Mouse (Mus musculus) heart, adult 9 months (tissue): ENCODE measurements around the gene Mdfi.

Experiments used
- DNase-seq, 2 experiments: peaks; one replicate each; pipeline ENCODE4 v3.0.0; 2022; ENCODE audit warnings: low spot score in 2 of 2

Gene Mdfi

DNA sequence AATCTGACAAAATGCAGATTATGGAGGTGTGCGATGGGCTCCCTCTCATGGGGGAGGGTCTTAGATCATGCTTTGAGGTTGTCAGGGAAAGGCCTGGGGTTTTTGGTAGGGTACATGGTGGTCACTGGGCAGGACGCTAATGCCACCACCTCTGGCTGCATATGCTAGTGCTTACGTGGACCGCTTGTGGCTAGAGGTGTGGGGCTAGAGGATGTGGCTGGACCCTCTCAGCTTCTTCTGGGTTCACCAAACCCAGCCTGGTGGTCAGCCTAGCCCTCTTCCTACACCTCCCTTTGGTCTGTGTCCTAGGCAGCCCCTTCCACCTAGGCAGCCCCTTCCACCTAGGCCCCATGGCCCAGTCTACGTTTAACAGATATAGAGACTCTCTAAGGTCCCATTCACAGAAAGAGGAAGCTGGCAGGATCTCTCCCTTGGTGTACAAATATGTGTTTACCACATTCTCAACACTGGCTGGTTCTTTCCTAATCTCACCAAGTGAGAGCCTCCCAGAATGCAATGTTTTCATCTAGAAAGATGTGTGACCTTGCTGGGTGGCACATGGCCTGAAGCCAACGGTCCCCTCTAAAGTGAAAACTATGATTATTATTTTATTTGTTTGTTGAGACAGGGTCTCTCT, 68.0 kb downstream of the Mdfi start:
- DNase-seq = no peak

DNA sequence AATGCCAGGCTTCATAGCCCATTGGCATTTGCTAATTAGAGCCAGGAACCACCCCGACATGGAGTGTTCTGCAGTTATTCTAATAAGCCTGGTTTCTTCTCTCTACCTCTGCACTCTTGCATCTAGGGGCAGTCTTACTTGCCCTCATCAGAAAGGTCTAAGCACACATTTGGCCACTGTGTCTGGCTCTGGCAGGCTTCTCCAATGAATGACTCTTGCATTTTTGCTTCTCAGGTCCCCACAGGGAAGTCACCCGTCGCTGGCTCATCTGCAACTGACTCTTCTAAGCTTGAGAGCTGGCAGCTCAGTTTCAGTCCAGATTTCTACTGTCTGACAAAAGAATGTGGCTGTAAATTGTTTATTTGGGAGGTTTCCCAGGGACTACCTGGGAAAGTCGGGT, 68.5 kb downstream of the Mdfi start:
- no peak for DNase-seq
